Mouse (Mus musculus) induced T-regulatory cell, adult 2 months (primary cell): ENCODE measurements at regions not wholly inside any gene's neighbourhood (a gene's known extent, or its start where the extent isn't known, plus 50 kb on each side); places are given as distances from the start of the nearest gene placed in this dataset.

ENCODE experiments used
- DNase-seq: peaks from one replicate; pipeline ENCODE4 v3.0.0-alpha.2; 2012; ENCODE audit warnings: low read depth

DNA sequence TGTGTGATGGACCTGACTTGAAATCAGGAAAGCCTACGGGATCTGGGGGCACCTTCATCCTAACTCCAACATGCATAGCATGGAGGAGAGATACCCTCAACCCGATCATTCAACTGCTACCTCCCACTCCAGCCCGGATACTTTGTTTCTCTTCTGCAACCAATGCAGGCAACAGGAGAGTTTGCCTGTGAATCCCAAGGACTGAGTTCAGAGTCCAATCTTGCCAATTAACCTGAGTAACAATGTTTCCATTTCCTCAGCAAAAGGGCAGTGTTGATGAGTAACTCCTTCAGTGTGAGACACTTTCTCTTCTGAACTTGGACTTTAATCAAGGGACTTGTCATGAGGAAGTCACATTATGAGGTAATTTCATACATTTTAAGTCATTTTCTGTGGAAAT, 129.1 kb upstream of the Gdf10 start:
- no peak for DNase-seq

DNA sequence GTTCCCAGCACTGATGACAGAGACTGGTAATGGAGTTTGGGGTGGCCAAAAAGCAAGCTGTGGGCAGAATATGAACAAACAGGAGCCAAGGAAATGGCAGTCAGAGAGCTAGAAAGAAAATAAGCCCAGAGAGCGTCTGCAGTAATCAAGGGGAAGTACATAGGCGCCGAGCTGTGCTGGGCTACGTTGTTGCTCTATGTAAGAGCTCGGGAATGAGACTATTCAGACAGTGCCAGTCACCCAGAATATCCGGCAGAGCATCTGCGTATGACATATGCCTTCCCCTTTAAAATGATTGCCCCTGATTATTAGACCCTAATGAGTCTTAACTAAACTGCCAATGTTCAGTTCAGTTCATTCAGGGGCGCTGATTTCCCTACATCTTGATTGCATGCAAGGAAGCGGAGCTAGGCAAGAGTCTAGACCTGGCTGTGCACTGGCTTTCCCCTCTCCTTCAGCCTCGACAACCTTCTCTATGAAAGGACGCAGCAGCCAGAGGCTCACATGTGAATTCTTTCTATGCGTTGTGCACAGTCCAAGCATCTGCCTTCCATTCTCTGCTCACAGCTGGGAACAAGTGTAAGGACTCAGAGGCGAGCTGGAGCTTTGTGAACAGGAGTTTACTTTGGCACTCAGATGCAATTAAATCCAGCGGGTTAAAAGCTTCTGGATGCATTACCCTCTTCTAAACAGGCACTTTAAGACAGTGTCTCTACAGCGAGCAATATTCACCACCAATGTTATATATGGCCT, 125.7 kb upstream of the Gdf10 start:
- no peak for DNase-seq

DNA sequence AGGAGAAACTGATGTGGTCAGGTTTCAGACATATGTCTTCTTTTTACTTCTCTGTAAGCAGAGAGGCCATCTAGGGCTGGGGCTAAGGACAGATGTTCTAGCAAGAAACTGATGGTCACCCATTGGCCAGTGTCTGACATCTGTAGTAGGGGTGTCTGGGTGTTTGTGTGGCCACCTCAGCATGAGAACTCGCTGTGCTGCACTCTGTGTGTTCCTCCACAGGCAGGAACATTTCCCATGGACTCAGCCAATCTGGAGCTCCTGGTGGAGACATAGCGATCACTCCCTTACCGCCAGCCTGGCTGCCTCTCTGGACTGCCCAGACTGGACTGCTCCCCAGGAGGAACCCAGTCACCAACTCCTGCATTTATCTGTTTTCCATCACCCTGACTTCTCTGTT, 119.1 kb upstream of the Gdf10 start:
- DNase-seq = no peak

DNA sequence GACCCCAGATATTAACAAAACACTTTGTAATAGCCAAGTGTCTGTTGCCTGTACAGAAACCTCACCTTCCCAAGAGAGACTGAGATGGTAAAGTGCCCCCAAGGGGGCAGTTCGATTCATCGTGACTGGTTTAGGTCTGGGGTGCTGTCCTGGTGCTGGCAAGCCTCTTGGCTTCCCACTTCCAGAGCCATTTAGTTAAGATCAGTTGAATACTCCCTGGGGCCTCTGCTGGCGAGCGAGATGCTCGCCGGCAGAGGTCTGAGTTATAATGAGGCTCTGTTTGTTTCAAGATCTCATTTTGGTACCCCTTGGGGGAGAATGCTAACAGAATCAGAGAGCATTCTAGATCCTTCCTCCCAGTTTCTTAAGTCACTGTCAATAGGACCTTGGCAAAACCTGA, 118.7 kb upstream of the Gdf10 start:
- no peak for DNase-seq

DNA sequence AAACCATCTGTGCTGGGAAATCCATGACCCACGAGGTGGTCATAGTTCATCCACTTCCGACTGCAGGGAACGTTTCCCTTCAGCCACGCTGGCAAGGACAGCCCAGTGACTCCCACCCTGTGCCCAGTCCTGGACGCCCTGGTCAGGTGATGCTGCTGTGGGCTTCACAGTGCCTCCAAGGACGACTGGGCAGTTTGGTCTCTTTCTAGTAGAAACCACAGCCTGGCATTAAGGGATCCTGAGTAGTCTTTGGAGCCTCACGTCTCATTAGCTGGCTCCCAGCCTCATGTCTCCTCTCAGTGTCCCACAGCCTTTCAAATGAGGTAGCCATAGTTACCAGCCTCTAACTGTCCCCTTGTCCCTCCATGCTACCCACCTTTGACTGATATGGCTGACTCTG, 116.2 kb upstream of the Gdf10 start:
- no peak for DNase-seq

DNA sequence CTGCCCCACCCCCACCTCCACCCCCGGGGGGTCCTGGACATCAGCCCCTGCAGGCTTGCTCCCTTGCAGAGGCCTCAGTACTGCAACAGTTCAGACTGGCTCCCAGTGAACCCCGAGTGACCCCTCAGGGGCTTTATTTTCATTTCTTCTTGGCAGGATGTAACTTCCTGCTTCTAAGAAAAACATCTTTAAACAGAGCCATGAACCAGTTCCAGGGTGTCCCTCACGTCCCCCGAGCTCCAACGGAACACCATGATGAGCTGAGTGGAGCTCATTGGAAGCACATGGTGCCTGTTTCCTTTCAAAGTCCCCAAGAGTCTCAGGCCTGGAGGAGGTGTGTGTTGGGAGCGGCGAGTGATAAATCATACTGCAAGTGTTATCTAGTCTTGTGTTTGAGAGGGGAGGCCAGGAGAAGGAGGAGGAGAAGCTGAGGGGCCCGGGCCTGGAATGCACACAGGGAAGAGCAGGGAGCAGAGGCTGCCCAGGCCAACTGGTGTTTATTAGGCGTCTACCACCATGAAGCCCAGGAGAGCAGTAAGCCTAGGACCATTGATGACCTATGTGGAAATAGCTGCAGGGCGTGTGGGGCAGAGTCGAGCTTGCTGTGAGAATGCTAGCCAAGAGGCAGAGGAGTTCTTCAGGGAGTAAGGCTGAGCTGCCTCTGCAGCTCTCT, 114.7 kb upstream of the Gdf10 start:
- no peak for DNase-seq

DNA sequence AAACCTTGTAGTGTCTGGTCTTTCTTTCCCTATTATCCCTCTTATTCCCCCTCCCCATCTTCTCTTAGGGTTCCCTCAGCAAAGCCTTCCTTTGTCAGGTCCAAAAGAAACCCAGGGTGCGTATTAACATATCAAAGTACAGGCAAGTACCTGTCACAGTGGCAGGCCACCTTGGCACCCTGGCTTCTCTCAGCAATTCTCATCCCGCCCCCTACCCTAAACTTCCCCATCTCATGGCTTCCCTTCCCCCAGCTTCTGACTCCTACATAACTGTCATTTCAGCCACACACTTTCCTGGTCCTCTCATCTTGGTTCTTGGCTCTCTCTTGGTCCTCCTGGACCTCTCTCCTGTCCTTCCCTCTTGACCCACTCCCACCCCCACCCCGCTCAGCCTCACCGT, 112.8 kb upstream of the Gdf10 start:
- DNase-seq = no peak

DNA sequence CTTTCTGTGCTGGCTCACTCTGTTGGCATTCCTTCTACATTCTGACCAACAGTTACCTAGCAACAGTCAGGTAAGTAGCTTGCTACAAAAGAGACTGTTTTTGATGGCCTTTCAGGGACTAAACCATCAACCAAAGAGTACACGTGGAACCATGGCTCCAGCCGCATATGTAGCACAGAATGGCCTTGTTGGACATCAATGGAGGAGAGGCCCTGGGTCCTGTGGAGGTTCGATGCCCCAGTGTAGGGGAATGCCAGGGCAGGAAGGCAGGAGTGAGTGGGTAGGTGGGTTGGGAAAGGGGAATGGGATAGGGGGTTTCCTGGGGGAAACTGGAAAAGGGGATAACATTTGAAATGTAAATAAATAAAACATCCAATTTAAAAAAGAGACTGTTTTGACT, 112.1 kb upstream of the Gdf10 start:
- no peak for DNase-seq

DNA sequence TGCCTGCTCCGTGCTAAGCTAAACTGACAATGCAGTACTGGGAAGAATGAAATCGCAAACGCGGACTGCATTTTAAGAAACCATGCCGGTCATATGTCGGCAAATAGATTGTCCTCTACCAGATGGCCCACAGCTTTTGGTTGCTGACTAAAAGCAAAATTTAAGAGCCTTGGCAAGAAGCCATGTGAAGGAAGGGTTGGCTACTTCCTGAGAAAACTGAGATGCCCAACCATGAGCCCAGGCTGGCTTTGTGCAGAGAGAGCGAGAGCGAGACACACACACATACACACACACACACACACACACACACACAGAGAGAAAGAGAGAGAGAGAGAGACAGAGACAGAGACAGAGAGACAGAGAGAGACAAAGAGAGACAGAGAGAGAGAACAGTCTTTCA, 111.1 kb upstream of the Gdf10 start:
- DNase-seq = no peak

DNA sequence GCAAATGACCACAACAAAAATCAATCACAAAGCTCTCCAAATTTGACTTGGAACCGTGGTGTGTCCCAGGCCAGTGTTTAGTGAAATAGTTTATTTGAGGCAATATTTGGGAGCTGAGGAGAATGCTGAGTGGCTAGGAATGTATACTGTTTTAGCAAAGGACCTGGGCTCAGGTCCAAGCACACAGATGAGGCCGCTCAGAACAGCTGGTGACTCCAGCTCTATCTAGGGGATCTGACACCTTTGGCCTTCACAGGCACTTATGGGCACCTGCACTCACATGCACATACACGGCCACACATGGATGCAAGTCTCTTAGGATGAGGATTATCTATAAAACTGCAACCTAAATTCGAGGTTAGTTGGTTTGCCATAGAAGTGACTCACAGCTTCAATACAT, 110.6 kb upstream of the Gdf10 start:
- DNase-seq = no peak

DNA sequence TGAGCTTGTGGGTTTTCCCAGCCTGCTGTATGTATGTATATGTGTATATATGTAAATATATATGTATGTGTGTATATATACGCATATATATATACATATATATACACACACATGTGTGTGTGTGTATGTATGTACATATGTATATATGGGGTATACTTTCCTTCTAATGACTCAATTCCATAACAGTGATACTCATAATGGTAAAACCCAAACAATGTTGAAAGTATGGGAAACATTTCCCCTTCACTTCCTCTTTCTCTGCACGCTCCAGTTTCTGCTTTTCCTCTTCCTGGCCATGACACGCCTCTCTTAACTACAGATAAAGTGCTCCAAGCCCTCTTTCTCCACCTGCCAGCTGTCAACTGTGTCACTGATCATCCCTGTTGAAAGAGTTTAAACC, 110.1 kb upstream of the Gdf10 start:
- no peak for DNase-seq

DNA sequence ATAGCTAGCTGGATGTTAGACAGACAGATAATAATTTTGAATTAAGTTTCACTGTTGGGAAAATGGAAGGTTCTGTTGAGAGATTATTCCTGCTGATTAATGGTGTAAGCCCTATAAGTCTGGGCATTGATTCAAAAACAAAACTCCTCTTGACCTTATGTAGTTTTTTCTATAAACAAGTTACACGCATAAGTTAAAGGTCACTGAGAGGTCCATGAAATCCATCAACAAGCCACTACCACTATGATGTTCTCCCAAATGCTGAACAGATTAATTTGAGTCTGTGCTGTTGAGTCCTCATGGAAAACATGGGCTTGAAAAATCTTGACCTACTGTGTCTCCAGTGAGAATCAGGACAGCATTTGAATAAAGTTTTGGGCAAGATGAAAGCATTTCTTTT, 109.3 kb upstream of the Gdf10 start:
- DNase-seq = no peak

DNA sequence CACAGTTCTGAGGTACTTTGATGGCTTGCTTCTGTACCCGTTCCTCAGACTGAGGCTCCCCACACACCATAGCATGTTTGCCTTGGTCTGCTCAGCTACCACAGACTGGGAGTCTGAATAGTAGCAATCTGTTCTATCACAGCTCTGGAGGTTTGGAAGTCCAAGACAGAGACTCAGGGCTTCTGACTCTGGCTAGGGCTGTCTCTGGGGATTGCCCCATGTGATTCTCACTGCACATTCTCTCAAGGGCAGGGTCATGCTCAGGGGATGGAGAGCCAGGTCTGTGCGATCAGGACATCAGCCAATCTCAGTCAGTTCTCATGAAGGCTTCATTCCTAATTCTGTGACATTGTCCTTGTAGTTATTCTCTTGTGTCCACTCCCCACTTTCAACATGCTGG, 108.8 kb upstream of the Gdf10 start:
- DNase-seq = no peak

DNA sequence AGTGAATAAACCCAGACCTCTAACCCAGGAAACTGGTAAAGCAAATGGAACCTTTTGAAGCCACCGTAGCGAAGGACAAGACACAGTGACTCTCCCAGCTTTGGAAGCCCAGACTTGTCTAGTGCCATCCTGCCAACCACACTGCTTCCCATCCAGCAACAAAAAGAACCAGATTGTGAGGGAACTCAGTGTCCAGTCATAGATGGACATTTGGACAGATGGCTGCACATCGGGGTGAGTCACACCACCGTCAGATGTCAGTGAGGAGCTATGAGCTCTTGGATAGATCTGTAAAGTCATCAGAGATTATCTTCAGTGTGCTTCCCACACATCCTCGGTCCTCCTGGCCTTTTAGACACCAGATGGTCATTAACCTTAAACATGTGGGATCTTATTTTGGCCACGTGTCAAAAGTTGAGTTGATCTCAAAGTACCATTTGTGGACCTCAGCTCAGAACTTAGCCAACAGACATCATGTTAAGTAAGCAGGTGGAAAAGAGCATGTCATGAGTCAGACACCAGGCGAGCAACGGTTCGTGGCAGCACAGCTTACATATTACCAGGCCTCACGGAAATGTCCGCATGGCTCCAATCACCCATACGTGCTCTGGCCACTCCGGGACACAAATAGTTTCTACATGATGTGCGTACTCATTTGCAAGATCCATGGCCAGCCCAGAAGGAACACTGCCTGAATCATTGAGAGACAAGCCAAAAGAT, 102.7 kb upstream of the Gdf10 start:
- no peak for DNase-seq

DNA sequence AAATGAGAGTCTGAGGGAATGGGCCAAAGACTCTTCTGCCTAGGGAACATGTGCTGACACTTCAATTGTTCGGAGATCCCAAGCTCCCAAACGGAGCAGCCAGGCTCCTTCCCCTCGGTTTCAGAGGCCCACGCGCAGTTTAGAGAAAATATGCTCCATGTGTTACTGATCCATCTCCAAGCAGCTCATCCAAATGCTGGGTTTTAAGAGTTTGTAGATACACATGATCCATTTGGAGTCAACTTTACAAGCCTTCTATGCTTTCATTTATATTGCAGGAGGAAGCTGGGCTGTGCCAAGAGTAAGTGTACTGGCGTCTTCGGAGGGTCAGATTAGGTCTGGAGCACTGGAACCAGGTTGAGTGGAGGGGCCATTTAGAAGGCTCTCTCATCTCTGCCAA, 102.0 kb upstream of the Gdf10 start:
- no peak for DNase-seq

DNA sequence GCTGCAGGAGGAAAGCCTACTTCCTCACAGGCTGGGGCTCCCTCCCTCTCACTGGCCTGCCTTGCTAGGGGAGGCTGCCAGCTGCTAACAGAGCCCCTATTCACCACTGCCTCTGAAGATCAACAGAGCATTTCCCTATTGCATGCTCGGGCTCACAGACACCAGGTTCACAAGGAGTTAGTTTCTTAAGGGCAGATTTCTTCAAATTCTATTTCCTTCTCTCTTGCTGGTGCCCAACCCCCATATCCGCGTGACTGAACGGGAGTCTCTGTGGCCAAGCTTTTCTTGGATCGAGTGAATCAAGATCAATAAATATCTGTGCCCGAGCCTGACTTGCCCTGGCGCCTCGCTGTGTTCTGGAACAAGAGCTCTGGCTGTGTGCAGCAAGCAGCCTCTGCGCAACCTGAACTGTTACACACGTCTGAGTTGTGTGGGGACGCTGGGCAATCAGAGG, 98.9 kb upstream of the Gdf10 start:
- no peak for DNase-seq

DNA sequence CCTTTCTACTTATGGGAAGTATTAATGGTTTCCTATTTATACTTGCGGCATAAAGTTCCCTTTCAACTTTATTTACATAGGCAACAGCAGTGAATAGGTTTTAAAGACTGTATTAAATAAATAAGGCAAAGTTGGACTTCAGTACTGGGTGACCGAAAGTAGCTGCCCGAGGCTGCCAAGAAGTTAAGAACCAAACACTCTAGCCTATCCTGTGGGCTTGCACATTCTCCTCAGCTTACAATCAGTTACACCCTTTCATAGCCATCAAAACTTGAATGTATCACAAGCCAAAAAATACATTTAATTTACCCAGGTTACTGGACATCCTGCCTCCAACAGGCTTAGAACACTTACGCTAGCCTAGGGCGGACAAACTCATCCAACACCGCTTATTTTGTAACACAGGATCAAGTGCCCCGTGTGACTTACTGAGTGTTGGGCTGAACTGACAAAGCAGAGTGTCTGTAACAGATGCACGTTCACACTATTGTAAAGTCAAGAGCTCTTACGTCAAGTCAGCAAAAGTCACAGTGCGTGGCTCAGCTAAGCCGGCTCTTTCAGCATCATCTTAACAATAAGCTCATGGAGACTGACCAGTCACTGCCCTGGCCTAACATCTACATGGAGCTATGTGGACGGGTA, 97.3 kb upstream of the Gdf10 start:
- no peak for DNase-seq

DNA sequence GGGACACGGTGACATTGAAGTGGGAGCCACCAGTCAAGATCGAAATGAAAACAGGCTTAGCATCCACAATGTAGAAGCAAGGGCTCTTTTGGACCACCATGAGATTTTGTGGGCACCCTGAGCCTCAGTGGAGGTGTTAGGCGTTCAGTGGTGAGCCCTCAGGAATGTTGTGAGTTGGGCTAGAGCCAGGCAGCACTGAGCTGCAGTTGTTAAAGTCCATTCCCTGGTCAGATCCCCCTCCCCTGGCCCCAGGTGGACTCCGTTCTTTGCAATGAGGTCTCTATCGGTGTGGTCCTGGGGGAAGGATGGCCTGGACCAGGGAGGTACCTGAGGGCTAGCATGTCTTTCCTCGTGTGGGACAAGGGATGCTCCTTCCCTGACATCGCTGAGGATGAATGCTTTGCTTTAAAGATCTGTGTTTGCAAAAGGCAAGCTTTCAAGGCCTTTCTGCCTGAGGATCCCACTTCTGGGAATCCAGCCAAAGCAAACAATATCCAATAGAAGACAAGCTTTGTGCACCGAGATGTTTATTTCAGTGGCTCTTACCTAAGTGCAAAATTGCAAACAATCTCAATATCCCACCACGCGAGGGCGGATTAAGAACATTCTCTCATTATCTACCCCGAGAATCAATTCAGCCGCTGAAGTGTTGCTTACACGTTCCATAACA, 90.6 kb upstream of the Gdf10 start:
- no peak for DNase-seq

DNA sequence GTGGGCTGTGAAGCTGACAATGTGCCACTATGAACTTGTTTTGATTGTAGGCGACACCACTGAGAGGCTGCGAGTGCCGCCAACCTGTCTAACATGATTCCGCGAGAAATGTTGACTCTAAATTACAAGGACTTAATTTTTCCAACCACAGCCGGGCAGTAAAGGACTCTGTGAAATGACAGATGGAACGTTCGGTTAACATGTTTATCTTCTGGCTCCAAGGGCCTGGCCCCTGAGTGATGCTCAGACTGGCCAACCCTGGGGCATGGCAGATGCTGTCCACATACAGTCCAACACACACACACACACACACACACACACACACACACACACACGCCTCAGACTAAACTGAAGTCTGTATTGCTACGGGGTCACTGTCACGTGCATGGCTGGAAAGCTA, 87.0 kb upstream of the Gdf10 start:
- DNase-seq = no peak

DNA sequence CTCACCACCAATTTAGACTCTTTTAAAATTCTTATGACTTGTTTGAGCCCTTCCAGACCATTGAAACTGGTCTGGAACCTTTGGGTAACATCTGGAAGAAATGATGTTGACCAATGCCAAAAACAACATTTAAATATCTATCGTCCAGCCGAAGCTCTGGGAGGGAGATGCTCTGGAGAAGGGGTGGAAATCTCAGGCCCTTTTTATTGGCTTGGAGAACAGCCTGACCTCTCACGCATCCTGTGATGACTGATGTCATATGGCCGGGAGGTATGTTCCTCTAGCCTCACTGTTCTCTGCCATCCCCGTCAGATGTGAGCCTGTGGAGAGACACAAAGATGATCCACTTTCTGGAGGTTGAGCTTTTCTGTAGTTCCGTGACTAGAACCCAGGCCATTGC, 81.6 kb upstream of the Gdf10 start:
- DNase-seq = no peak

DNA sequence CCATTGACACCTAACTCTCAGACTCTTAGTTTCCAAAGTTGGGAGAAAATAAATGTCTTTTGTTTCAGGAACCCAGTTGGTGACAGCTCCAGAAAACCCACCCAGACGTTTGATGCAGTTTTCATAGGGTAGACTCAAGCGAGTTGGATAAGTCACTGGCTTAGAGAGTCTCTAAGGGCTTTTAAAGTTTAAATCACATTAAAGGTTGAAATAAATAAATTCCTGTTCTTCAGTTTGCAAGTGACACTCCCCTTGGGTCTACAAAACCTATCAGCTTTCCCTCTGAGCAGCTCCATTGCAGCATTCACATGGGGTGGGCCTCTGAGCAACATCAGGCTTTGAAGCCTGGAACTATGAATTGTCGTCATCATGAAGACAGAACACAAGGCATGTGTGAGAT, 69.9 kb upstream of the Gdf10 start:
- no peak for DNase-seq

DNA sequence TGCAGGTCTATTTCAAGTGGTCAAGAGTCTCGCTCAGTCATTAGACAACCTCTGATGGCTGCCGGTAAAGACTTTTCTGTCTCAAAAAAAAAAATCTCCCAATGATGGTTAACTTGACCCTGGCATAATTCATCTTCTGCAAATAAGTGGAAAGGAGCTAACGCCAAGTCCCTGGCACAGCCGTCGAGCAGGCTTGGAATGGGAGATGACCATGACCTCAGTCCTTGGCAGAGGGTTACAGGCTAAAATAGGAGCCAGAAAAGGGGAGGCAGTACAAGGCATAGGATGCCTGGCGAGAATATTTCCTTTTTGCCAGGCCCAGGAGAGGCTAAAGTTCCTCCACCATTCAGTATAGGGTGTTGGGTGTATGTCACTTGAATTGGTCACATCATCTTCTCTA, 69.2 kb upstream of the Gdf10 start:
- no peak for DNase-seq
